Mouse (Mus musculus) kidney, postnatal 14 days (tissue): ENCODE measurements around the gene Mrgprf.
A peak's percentile ranks its signal among the peaks of the same experiment; 100 is the strongest.

Source experiments
- DNase-seq: peaks from one replicate; pipeline ENCODE4 v3.0.0; 2022; ENCODE audit warnings: mixed read lengths

Gene Mrgprf

GRCm38 (mm10) chr7:145300321-145301007 lies at the start of gene Mrgprf:
Mrgprf (plus strand) TSS chr7:145300828.
- DNase-seq = peak; percentile 44

- peak; percentile 81 for DNase-seq
Observed at GRCm38 (mm10) chr7:145252715-145253476, 47.7 kb upstream of the Mrgprf start.

DNA sequence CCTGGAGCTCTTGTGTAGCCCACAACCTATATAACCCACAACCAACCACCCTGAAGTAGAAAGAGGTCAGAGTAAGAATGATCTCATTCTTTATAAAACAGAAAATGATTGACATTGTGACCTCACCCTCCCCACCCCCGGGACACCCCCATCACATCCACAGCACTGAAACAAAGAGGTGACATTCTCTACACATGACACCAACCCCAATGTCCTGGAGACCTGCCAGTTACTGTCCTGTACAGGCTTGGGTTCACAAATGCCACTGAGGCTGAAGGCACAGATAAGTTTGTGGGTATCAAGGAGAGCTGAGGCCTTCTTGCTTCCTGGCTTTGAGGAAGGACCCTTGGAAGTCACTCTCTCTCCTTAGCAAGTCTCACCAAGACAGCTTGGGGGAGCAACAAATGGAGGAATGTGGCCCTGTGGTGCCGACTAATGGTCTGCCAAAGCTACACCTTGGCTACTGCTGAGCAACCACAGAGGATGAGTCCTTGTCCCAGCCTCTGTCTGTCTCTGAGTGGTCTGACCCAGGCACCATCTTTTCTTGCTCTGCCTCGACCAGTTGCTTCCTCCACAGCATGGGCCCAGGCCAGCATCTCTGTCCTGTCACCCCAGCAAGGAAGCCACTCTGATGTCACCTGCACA lies 46.5 kb upstream of the Mrgprf start:
- DNase-seq = no peak

GRCm38 (mm10) chr7:145256092-145256491 lies 44.5 kb upstream of the Mrgprf start:
- no peak for DNase-seq

DNA sequence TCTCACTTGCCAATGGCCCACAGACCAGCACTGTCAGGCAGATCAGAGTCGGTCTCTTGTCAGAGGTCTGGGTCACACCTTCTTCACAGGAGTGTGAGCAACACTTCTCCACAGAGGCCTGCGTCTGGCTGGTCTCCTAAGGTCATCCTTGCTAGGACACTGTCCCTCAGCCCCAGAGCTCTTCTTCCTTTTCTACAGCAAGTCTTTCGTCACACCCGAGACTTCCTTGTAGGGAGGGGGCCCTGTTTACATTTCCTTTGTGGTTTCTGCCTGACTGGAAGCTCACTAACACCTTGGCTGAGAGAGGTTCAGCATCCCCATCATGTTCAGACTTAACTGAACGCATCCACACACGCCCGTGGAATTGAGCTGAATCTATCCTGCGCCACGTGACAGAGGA lies 36.4 kb upstream of the Mrgprf start:
- no peak for DNase-seq

DNA sequence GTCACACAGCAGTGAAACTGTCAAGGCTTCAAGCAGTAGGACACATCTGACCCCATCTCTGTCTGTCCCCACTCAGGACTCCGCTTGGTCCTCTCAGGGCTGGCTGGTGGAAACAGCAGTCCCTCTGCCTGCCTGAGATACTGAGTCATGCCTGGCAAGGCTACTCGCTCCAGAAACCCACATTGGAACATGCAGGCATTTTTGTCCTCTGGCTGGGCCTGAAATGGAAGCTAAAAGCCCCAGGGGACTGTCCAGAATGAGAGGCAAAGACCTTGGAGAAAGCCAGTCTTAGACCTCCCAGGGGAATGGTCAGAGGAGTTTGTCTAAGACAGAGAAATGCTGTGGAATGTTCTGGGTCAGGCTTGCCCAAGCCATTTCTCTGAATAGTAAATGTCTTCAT lies 34.6 kb upstream of the Mrgprf start:
- DNase-seq = peak; percentile 57

- DNase-seq = no peak
Observed at GRCm38 (mm10) chr7:145268890-145269289, 31.7 kb upstream of the Mrgprf start.

DNA sequence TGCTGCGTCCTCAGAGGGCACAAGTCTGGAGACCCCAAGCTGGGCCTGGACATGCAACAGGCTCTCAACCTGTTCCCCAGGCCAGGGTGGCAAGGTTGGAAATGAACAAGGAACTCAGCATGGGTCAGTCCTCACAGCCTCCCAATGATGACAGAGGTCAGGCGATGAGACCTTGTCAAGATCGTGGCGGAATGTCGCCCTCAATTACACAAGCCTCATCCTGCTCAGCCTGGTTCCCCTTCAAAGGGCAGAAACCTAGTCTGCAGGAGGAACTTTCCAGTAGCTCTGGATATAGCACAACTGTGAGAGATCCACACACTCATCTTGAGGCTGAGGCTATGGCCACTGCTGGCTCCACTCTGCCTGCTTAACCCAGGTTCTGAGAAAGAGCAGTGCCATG lies 29.7 kb upstream of the Mrgprf start:
- DNase-seq = no peak

DNA sequence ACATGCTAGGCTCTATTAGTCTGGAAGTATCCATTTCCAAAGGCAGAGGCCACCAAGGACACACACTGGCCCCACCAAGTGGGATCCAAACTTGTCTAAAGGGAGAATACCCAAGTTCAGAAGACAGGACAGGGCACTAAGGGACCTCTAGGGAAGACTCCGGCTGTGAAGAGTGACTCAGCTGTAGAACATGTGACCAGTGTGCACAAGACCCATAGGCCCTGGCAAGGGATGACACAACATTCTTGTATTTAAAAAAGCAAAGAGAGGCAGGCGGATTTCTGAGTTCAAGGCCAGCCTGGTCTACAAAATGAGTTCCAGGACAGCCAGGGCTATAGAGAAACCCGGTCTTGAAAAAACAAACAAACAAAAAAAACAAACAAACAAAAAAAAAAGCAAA lies 25.1 kb upstream of the Mrgprf start:
- DNase-seq = no peak

- no peak for DNase-seq
Observed at GRCm38 (mm10) chr7:145281396-145281795, 19.2 kb upstream of the Mrgprf start.

GRCm38 (mm10) chr7:145283041-145283440 lies 17.6 kb upstream of the Mrgprf start:
- no peak for DNase-seq

DNA sequence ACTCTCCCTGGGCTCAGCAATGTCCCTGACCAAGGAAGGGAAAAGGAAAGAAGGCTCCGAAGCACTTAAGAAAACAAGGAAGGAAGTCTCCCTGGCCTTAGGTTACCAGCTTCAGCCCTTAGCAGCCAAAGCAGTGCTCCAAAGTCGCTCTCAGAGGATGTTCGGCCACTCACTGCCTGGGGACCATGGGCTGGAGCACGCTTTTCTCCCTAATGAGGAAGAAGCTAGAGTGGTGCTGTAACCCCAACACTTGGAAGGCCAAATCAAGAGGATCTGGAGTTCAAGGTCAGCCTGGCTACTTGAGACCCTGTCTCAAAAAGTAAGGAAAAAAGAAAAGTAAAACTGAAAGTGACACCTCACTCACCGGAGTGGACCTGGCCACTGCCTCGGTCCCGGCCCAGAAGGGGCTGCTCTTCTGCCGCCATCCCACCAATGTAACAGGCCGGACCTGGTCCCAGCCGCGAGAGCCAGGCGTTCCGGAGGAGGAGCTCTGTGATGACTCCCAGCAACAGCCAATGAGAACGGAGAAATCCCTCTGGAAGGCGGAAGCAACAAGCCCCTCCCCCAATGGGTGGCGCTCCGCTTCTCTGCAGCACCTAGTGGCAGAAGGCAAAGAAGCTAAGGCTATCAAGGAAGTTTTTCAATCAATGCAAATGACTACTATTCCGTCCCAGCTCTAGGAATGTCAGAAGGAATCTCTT lies 17.0 kb upstream of the Mrgprf start, which contains the start of gene Tpcn2:
Gene Tpcn2, minus strand, starts transcription at position 525 of the 701 bp plus-strand sequence.
- DNase-seq = peak; percentile 96

DNA sequence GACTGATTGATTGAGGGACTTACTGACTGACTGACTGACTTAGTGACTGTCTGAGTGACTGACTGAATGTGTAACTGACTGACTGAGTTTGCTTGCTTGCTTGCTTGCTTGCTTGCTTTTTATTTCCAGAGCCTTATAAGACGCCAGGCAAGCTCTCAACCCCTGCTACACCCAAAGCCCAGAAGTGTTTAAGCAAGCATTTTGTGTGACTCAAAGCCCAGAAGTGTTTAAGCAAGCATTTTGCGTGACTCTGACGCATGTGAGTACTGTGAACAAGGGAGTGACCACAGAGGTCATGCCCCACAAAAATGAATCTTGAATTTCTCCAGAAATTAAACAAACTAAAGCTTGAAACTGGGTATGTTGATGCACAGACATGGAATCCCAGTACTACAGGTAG lies 16.3 kb upstream of the Mrgprf start:
- DNase-seq = no peak

- no peak for DNase-seq
Observed at GRCm38 (mm10) chr7:145285476-145285875, 15.2 kb upstream of the Mrgprf start.

- no peak for DNase-seq
Observed at GRCm38 (mm10) chr7:145287410-145287809, 13.2 kb upstream of the Mrgprf start.

DNA sequence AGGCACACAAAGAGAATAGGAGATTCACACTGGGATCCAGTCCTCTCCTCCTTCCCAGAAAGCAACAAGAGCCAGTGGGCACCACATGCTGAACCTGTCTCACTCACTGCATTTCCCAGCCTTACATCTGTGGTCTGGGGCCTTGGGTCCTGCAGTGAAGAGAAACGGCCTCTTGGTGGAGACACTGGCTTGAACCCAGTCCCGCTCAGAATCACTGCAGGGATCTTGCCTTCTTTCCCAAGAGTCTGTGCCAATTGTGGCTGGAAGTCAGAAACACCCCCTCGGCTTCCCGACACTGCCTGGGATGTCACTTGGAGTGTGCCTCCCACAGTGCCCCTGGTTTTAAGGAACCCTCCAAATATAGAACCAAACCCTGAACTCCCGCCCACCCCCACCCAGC lies 11.3 kb upstream of the Mrgprf start:
- DNase-seq = peak; percentile 33

- no peak for DNase-seq
Observed at GRCm38 (mm10) chr7:145291847-145292246, 8.8 kb upstream of the Mrgprf start.

GRCm38 (mm10) chr7:145292726-145293125 lies 7.9 kb upstream of the Mrgprf start:
- no peak for DNase-seq

- no peak for DNase-seq
Observed at GRCm38 (mm10) chr7:145293859-145294258, 6.8 kb upstream of the Mrgprf start.

- no peak for DNase-seq
Observed at GRCm38 (mm10) chr7:145298666-145299490, 1.8 kb upstream of the Mrgprf start.

DNA sequence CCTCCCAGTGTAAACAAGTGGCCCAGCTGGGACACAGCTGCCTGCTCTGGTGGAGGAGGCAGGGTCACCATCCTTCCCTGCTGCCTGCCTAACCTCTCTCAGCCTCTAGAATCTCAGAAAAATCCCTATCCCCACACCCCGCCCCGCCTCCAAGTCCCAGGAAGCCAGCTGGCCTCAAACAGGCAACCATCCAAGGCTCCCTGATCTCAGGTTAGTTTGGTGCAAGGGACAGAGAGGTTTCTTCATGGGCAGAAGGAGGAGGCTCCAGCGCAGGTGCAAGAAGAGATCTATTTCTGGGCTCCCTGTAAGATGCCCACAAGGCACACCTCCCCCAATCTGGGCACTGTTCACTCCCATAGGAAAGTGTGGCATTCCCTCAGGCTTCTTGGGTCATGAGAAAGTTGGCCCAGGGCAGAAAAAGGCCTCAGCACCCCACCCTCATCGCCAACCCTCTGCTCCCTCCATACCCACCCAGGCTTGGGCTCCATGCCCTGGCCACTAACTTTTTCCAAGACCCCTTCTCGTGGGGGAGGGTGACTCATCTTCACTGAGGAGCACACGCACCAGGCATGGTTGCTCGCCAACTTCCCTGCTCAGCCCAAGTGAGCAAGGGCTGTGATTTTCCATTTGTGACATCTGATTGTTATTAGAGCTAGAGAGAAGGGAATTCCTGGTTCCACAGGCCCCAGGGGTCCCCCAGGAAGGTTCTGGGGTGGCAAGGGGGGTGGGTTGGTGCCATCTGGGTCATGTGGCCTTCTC lies 887 bp upstream of the Mrgprf start:
- DNase-seq = peak; percentile 47

- no peak for DNase-seq
Observed at GRCm38 (mm10) chr7:145301008-145301340, 346 bp downstream of the Mrgprf start.
